Mouse (Mus musculus): Measurements from ENCODE around the gene Stap2.

The Stap2 gene

DNA sequence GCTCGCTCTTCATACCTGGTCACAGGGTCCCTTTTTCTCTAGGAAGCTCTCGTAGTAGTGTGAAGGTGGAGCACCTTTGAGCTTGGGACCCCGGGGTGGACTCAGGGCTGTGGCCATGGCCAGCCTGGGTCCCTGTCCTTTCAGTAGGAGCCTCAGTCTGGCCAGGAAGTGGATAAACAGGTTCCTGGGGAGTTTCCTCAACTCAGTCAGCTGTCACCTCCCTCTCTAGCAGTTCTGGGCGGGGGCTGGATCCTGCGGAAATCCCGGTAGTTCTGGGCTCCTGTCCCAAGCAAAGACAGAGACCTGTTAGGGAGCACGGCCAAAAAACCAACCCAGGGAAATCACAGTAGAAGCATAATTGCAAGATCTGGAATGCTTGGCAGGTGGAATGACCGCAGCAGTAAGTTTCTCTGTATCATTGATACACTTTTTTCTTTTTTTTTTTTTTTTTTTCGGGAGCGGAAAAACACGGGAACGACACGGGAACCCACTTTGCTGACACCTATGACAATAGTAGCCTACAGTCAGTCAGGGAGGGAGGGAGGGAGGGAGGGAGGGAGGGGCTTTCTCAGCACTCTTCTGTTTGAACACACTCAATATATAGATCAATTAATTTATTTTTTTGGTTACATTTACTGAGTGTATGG is at the start of gene Stap2, which contains the start of gene Mpnd:
Stap2 (minus strand) TSS at position 170 of the 647 bp plus-strand sequence.
Mpnd (plus strand) TSS at position 297 of the 647 bp plus-strand sequence.
- peak; percentile 77 for DNase-seq

DNA sequence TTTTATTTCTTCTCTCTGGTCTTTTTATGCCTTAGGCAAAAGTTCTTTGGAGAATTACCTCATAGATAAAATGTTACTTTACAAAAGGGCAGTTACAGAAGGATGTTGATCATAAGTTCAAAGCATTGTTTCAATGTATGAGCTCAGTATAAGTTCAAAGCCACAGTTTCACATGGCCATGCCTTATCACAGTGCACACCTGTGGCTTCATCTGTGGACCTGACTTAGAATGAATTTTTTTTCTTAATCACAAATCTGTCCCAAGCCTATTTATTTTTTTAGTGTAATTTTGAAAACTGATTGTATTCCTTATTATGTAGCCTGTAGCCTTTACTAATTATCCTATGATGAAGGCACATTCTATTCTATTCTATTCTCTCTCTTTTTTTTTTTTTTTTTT is 49.6 kb upstream of the Stap2 start:
- no peak for DNase-seq

DNA sequence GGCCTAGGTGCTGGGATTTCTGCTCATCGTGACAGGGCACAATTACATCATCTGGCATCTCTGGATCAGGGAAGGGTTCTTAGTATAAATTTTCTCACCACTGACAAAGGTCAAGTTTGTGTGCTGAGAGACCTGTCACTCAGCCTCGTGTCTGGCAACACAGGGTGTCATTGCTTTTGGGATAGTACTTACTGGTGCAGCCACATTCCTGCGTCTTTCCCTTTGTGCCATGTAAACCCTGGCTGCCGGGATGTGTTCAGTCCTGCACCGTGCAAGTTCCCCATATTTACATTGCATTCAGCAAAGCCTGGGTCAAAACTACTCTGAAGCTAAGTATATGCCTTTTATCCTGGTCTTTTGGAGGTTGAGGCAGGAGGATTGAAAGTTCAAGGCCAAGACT is 46.0 kb upstream of the Stap2 start:
- no peak for DNase-seq

DNA sequence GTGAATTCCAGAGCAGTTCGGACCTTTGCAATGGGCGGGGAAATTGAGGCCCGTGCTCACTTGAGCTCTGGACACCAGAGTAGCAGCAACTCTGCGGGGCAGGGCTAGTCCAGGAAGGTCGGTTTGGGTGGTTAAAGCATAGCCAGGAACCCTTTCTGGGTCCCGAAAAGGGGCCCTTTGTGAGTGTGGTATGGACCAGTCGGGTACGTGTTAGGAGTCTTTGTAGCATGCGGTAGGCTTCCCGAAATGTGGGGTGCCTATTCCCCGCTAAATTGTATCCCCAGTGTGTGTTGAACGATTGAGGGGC is 35.4 kb upstream of the Stap2 start:
- DNase-seq: no peak

DNA sequence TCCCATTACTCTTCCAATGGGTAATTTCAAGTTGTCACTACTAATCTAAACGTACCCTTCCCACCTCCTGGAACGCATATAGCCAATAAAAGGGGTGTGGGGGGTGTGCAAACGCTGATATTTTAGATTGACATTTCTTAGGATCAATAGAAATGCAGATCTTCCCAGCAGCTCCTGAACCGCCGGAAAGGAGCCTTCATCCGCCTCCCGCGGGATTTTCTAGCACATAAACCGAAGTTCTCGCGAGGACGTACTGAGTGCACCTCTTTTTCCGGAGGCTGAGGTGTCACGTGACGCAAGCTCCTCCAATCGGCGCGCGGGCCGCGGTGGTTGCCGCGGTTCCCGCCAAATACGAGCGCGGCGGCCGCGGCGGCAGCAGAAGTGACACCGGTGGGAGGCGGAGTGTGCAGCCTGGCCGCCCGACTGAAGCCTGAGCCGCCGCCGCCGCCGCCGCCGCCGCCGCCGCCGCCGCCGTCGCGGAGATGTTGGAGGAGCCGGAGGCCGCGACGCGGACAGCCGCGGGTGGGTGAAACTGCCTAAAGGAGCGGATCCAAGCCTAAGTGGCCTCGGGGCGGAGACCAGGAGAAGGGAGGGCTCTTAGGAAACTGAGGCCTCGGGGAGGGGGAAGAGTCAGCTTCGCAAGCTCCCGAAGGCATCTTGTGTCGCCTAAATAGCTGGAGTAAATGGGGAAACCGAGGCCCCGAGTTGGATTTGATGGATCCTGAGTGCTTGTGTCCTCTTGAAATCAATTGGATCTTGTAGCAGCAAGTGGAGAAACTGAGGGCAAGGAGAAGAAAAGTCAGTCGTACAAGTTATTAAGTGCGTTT is 34.9 kb upstream of the Stap2 start, which contains the start of gene Chaf1a:
Chaf1a (plus strand) TSS at position 410 of the 827 bp plus-strand sequence.
- DNase-seq: peak; percentile 99

DNA sequence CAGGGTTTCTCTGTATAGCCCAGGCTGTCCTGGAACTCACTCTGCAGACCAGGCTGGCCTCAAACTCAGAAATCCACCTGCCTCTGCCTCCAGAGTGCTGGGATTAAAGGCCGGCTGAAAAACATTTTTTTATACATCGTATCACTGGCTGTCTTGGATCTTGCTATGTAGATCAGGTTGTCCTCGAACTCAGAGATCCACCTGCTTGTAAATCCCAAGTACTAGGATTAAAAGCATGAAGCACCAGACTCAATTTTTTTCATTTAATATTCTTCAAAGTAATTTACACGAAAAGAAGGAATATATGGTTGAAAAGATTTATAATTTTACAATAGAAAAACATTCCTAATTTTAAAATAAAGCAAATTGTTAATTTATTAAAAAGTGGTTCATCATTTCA is 34.0 kb upstream of the Stap2 start:
- DNase-seq: no peak

DNA sequence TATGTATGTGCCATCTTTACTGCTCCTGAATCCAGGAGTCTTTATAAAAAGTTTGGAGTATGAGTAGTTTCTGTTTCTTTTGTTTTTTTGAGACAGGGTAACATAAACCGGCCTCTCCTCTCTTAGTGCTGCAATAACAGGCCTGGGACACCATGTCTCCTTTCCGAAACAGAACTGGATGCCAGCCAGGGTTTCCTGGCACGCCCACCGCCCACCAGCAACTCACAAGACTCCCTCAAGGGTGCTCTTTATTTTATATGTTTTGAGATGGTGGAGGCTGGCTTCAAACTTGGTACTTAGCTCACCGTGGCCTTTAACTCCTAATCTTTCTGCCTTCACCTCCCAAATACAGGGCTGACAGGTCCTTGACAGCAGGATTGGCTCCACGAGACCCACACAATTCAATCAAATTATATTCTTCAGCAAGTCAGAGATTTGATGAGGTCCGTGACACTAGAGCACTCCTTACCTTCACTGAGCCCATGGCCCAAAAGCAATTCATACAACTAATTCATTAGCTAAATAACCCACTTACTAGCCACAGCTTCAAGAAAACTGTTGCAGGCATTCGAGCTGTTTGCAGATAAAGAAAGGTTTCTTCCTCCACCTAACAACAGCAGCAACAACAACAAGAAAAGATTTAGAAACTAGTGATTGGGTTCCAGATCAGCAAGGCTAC is 33.3 kb upstream of the Stap2 start:
- peak; percentile 42 for DNase-seq

DNA sequence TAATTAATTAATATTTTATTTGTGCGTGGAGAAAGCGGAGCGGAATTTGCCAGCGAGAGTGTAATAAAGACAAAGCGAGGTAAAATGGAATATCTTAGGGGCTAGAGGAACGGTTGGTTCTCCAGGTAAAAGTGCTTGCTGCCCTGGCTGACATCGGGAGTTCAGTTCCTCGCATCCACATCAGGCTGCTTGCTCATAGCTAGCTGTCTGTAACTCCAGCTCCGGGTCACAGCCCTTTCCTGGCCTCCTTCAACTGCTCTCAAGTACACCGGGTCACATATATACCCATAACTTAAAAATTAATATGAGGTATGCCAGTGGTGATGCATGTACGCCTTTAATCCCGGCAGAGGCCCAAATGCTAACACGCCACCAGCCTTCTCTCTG is 31.5 kb upstream of the Stap2 start:
- no peak for DNase-seq

DNA sequence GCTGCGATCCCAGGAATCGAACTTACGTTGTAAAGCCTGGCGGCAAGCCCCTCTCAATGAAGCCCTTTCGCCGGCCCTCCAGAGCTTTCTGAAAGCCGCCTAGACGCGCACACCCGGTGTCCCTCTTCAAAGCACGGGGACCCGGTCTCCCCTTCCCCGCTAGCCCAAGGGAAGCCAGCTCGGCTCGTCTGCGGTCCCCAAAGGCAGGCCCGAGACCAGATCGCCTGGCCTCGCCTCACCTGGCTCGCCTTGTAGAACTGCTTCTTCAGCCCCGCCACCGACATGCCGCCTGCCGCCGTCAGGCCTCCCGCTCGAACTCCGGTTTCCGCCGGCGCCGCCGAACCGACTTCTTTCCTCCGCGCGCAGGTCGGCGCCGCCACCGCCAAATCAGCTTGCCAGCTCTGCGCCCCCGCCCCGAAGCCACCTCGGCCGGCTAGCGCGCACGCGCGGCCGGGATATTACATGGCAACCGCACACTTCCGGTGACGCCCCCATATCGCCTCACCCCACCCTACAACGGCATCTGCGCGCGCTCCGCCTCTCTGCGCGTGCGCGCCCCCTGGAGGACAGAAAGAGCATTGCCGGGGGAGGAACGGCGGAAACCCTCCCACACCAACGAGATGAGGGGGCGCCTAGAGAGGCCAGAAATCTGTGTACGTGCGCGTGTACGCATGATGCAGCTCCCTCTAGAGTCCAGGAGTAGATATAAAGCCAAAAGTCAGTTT is 31.0 kb upstream of the Stap2 start, which contains the start of gene Sh3gl1:
Sh3gl1 (minus strand) TSS at position 460 of the 725 bp plus-strand sequence.
- DNase-seq: peak; percentile 99

DNA sequence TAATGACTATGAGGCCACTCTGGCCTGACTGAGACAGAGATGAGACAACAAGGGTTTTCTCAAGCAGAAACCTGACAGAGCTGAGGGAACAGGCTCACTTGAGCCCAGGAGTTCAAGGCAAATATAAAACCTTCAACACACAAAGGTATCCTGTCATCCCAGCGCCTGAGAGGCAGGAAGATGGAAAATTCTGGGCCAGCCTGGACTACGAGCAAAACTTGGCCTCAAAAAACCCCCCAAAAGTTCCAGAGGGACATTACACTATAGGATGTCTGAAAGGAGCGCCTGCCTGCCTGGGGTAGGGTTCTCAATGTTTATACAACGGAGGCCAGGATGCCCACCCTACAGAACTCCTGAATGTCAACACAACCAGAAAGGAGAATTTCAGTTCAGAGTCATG is 29.8 kb upstream of the Stap2 start:
- no peak for DNase-seq

DNA sequence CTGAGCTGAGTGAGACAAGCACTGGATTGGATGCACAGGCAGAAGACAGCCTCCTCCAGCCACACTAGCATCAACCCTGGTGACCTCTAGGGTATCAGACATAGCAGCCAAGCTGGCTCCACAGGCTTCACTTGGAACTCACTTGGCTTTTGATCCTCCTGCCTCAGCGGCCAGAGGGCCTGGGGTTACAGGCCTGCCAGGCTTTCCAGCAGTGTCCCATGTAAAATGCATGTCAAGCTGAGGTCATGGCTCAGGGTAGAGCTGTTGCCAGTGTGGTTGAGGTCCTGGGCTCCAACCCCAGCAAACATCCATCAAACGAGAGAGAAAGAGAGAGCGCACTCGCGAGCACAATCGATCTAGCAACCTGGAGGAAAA is 29.3 kb upstream of the Stap2 start:
- no peak for DNase-seq

DNA sequence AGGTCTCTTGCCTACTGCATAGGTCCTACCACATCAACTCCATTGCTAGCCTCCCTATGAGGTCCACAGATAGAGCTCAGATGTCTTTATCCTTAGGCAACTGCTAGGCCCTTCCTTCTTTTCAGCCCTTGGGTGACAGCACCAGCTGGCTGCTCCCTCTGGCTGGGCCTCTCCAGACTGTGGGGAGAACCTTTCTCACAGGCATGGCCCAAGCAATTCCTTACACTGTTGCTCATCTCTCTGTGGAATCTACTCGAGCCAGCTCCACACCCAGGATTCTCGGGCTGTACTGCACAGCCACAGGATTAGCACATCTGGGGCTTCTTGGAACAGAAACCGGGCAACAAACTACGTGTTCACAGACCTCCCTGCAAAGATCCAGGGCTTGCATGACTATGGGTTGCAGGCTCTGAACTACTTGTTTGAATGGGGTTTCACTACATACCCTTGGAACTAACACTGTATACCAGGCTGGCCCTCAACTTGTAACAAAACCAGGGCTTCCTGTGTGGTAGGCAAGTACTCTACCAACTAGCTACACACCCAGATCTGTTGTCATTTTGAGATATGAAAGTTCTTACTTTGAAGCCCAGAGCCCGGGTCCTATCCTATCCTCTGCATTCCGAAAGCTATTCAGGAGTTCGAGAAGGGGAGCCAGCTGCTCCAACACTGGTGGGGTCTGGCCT is 28.8 kb upstream of the Stap2 start:
- DNase-seq: no peak

DNA sequence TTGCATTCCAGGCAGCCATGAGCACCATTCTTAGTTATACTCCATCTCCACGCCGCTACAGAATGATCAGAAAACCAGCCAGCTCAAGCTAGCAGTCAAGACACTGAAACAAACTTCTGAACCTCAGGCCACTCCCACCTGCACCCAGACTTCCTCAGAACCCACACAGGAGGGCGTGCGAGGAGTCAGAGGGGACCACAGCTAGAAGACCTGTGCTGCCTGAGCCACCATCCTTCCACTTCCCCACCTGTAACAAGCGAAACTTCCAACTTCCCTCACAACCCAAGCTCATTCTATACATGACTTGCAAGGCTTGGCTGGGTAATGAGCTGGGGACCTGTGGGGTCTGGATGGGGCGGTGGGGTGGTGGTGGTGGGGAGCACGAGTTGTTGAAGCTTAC is 27.4 kb upstream of the Stap2 start:
- no peak for DNase-seq

DNA sequence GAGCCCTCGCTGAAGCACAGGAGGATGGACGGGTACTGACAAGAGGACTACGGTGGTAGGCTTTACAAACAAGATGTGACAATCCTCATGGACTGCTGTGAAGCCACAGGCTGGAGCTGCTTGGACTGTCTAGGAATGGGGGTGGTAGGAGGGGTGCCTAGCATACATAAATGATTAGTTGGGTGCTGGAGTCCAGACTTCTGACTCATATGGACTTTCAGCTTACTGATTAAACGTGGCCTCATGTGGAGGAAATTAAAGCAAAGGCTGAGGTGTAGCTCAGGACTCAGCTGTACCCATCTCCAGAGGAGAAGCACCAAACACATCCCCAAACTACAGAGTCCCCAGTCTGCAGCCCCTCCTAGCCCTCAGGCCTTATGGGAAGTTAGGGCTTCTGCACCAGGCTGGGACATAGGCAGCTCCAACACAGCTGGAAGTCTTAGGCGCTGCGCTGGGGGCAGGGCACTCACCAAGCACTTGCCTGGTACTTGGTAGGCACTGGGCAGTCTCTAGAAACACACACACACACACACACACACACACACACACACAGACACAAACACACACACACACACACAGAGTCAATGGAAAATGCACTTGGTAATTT is 26.8 kb upstream of the Stap2 start:
- DNase-seq: no peak

DNA sequence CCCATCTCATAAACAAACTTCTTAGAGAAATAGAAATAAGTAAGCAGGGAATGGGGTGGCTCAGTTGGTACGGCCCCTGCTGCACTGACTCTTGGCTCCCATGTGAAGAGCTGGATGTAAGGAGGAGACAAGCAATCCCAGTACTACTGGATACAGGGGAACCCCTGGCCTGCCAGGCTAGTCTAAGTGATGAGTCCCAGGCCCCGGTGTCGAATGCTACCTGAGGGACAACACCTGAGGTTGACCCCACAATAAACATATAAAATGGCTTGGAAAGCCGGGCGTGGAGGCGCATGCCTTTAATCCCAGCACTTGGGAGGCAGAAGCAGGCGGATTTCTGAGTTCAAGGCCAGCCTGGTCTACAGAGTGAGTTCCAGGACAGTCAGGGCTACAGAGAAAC is 26.0 kb upstream of the Stap2 start:
- DNase-seq: no peak

DNA sequence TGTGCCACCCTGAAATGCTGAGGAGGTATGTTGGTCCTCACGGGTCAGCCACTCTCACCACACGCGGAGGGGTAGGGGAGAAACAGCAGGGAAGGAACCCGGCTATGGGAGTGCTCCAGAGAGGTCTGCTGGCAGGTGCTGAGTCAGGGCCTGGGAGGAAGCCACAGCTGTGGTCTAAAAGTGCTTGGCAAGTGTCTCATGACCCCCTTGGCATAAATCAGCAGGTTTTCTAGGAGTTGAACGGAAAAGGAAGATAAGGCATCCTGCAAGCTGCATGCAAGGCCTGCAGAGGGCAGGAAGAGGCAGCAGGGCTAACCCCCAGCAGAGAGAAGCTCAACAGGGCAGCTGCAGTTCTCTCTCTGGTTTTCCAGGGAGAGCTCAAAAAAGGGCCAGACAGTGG is 25.5 kb upstream of the Stap2 start:
- DNase-seq: no peak

DNA sequence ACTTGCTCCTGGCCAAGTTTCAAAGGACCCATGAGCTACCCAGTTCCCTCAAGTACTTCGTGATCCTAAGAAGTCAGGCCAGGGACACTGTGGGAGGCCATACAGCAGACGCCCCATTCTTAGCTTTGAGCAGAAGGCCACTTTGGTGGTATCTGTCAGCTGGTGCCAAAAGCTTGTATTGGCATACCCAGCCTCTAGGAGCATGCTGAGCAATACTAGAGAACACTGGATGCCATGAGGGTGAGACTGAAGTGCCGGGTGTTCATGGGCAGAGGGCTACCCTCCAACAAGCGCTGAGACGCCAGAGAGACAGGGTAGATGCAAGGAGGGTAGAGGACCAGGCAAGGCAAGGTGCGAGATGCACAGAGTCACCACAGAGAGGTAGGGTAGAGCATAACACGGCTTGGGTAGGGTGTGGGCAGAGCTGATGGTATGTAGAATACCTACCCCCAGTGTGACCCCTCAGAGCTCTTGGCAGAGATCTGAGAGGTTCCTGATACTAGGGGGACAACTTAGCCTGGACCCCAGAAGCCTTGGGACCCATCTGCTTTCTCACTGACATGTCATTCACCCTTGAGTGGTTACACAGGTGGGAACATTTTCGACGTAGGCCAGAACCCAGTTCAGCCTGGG is 25.0 kb upstream of the Stap2 start:
- DNase-seq: no peak

DNA sequence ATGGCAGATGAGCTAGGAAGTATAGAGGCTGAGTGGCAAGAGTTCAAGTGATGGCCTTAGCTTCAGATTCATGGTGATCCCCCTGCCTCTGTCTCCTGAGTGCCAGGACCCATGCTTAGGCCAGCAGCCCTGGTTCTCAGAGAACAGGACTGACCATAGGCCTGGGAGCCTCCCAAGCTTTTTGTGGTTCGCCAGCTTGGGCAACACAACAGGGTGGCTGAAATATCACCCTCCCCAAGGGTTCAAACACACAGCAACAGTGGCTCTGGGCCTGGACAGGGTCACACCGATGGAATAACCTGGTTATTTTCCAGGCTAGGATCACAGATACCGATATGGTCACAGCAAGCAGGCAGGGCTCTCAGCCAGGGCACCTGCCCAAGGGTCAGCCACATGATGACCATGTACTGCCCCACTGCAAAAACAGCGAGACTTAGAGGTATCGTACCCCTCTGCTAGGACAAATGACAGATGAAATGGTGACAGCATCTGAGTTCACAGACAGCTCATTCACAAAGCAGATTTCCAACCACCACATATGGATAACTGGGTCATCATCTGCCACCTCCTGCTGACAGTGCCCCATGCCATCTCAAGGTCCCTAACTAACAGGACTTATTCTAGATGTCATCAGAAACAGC is 22.5 kb upstream of the Stap2 start:
- no peak for DNase-seq

DNA sequence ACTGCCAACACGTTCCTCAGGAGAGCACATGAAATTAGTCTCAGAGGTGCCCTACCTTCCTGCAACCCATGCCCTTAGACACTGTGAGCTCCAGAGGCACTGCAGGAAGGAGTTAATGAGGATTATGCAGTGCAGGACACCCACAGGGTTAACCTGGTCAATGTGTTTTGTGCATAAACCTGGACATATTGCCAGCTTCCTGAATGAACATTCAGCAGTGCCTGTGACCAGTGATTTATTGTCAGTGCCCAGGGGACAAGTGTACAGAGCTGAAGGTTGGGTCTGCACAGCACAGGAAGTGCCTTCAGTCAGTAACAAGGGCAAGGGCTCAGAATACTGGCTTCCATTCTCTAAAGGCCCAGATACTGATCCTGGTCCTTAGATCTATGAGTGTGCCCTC is 21.5 kb upstream of the Stap2 start:
- DNase-seq: no peak

DNA sequence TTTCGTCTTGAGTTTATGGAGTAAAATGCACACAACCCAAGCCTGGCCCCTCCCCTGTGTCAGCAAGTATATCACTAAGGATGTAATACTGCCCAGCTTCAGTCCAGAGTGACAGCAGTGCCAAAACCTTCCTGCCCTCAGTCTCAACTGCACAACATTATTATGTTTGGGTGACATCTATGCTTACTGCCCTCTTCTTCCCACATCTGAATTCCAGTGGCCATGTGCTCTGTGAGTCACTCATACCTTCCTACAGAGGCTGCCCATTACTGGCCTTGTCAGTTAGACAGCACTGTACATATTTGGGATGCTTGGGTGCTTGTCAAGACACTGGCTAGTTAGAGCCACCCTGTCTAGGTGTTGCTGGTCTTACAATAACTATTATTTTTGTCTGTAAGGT is 20.9 kb upstream of the Stap2 start:
- no peak for DNase-seq

DNA sequence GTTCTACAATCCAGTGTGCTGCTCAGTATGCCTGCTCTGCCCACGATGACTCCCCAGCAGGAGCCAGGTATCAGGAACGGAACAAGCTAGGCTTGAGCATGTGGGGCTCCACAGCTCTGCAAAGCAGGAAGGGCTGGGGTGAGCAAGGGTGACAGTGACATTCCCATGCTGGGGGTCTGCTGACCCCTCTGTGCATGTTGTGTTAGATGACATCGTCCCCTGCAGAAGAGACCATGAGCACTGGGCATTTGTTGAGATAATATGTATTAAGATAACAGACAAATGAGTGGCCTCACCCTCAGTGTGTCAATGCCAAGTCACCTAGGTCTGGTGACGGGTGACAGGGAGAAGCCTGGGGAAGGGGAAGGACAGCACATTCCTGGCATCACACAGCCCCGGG is 19.5 kb upstream of the Stap2 start:
- no peak for DNase-seq
